Mouse (Mus musculus): ENCODE data around the gene Extl1. TPM values are rescaled to one million over a fixed set of nuclear protein-coding genes. Genes with fewer than 3 reads are reported as not detected.
"Not testable (repeated sequence)": the region's sequence is repeated elsewhere in the genome, so short reads cannot be mapped to it uniquely, and the experiment has no call there.

The Extl1 gene
- total RNA-seq, 2 experiments from 2014 or later: 25.5 to 29.2 TPM

DNA sequence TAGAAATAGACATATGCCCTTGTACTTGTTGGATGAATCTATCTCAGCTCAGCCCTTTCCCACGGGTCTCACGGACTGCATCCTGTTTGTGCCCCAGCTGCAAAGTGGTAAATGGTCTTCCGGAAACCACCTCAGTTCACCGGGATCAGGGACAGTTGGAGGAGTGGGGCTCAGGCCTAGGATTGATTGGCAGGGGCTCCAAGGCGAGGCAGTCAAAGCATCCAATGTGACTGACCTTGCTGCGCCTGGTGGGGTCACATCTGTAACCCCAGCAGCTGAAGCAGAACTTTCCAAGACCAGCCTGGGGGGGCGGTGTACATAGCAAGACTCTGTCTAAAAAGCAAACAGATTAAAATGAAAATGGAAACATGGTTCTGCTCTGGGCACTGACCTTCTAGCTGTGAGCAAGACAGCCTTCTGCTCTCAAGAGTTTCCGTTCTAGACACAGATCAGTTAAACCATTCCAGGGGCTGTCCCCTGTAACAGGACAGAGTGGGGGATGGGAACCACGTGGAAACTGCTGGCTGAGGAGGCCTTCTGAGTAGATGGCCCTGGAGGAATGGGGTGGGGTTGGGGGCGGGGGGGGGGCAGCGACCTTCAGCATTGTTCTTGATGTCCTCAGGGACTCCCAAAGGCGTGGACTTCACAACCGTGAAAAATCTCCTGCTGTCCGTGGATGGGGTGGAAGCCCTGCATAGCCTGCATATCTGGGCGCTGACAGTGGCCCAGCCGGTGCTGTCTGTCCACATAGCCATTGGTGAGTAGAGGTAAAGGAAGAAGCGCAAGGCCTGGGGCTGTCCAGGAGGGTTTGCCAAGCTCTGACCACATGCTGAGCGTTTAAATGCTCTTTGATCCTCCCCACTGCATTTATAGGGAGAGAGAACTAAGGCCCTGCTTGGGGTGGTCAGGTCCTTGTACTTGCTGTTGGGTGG, 32.1 kb downstream of the Extl1 start:
- no peak for DNase-seq

DNA sequence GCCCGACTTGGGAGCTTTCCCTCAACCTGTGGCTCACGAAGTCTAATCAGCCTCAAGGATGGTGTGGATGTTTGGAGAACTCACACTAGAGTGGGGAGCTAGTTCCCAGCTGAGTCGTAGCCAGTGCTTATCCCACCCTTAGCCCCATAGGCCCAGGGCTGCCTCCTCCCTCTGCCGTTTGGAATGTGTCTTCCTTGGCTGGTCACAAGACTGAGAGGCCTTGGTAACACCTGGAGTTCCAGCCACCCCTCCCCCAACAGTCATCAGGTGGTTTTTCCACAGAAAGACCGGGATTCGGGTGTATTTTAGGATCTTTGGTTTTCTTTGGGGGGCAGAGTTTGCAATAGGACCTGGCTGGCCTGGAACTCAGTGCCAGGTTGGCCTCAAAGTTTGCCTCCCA, 33.0 kb downstream of the Extl1 start:
- no peak for DNase-seq

DNA sequence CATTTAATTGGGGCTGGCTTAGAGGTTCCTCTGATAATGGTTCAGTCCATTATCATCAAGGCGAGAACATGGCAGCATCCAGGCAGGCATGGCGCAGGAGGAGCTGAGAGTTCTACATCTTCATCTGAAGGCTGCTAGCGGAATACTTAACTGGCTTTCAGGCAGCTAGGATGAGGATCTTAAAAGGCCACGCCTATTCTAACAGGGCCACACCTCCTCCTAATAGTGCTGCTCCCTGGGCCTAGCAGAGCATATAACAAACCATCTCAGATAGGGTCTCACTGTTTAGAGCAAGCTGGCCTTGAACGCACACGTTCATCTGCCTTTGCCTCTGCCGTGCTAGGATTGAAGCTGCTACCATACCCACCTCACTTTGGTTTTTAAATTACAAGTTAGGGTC, 33.8 kb downstream of the Extl1 start:
- no peak for DNase-seq

DNA sequence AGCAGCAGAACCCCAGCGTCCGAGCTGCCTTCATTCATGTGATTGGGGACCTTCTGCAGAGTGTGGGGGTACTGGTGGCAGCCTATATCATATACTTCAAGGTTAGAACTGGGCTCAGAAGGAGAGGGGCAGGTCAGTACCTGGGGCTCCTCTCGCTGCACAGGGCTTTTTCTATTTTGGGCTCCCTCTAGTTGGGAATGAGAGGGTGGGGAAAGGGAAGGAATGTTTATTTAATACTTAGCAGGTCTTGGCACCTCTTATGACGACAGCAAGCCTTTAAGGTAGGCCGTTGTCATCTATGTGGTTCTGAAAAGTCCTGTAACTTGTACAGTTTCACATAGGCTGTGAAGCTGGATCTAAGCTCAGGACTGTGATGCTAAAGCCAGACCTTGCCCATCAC, 35.1 kb downstream of the Extl1 start:
- DNase-seq: no peak

DNA sequence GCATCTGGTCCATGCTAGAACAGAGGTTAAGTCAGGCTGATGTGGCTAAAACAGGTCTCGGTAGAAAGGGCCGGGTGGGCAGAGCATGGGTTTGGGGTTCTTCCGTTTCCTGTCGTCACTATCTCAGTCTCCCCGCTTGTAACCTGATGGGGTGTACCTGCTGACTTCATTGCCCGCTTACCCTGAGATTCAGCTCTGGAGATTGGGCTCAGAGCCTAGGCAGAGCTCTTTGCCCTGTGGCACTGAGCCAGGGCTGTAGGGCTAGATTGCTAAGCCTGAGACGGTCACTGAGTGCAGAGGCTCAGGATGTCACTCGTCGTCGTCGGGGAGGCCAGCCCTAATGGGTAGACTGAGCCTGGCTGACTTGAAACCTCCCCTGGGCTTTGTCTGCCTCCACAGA, 35.6 kb downstream of the Extl1 start:
- no peak for DNase-seq

DNA sequence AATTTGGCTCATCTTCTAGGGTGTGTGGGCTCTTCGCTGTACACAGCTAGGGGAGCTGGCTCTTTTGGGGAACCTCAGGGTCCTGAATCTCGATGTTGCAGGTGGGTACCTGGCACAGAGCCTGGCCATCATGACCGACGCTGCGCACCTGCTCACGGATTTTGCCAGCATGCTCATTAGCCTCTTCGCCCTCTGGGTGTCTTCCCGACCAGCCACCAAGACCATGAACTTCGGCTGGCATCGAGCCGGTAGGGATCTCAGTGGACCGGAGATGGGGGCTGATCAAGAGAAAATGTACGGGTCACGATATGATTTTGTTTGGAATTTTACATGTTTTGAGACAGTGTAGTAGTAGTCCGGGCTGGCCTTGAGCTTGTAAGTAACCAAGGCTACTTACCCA, 37.8 kb downstream of the Extl1 start:
- DNase-seq: no peak

DNA sequence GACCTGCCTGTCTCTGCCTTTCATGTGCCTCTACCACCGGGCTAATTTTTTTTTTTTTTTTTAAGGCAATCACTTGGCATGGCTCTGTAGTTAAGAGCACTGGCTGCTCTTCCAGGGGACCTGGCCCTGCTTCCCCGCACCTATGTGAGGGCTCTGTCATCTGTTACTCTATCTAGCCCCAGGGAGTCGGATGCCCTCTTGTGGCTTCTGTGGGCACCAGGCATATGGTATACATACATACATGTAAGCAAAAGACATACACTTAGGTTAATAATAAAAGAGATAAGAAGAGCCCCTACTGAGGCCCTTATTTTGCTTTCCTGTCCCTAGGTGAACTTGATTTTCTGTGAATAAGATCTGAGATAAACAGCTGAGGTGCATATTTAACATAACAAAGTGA, 39.0 kb downstream of the Extl1 start:
- no peak for DNase-seq

DNA sequence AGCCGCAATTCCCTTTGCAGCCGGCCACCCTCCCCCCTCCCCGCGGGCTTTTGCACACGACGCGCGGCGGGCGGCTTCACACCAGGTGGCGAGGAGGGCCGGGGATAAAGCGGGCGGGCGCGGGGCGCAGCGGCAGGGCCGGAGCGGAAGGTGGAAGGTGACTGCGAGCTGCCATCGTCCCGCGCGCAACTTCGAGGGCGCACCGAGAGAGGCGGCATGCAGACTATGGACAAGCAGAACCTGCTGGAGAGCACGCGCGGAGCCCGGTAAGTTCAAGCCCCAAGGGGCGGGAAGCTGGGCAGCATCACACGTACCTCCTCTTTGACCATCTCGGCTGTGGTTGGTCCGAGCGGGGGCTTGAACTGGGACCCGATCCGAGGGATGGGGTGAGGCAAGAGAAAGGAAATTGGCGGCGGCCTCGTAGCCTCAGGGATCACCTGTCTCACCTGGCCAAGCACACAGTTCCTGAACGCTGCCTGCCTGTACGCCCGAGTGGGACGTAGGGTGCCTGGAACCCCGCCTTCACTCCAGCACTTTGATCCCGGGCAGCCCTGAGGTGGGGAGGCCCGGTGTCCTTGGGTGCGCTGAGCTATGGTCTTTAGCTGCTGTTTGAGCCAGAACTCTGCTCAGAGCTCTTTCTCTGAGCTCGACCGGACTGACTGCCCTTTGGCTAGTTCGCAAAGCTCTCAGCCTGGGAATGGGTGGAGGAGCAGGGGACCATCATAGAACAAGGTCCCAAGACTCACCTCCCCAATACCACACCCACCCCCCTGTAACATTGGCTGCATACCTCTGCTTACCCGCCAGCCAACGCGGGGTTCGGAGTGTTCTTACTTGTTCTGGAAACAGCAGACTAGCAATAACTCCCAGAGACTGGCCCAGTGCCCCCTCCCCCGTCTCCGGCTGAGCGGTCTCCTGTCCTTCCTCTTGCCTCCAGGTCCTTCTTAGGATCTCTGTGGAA, 40.3 kb downstream of the Extl1 start, which contains the start of gene Slc30a2:
Slc30a2 (plus strand) TSS at position 111 of the 961 bp plus-strand sequence.
- peak; percentile 46 for DNase-seq

DNA sequence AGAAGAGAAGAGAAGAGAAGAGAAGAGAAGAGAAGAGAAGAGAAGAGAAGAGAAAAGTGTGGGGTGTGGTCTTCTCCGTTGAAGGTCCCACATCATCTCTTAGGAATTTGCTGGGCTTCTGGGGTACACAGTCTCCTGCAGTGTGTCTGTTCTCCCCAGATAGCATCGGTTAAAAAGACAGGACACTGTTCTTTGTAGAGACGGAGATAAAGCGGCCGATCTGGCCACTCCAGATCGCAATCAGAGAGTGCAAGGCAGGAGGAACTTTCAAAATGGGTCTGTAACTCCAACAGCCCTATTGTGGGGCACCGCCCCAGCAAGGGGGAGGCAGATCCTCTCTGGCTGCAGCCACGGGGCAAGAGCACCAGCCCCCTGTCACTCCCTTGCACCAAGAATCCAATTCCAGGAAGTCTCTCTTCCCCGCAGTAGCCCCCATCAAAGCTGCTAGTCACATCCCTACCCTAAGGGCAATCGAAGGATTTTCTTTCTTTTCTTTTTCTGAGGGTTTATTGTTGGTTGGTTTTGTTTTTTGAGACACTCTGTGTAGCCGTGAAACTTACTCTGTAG, 41.4 kb downstream of the Extl1 start:
- no peak for DNase-seq

DNA sequence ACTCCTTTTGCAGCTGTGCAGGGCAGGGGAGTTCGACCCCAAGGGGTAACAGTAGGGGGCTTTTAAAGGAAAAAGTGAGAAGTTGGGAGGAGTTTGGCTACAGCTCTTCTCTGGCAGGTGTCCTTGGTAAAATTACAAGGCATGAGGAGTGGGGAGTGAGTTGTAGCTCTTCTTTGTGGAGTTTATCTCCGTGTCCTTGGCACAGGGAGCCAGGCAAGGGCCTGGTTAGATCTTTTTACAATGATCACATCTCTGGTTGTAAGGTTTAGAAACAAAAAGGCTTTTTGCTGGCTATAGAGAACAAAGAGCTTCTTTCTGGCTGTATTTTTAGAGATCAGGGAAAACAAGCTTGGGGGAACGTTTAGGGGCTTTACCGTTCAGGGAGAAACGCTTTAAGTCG, 42.4 kb downstream of the Extl1 start:
- DNase-seq: not testable (repeated sequence)

DNA sequence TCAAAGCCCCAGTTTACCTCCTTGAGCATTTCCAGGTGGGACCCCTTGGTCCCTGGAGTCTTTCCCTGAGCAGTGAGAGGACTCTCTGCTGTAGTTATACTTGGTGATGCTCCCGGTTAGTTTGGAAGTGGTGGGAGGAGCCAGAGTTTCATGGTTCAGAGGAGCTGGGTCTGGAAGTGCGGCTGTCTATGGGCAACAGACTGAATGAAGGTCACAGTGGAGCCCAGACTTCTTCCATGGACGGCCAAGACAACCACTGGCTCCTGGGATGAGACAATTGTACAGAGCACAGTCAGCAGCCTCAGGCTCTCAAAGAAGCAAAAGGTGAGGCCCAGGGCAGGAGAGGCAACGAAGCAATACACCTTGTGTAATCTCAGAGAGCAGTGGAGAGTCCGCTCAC, 53.4 kb downstream of the Extl1 start:
- no peak for DNase-seq

DNA sequence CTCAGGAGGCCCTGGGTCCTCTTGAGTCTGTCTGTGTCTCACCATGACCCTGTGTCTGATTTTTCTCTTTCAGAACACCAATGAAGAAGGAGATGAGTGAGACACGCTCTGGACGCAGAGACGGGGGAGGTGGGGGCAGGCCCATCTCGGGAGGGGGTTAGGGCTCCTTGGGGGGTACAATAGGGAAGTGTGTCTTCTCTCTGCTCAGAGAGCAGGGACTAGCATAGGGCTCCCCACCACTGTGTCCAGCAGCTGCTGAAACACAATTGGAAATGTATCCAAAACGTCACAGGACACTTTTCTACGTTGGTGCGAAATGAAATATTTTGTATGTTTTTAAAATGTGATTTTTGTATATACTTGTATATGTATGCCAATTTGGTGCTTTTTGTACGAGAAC, 54.8 kb downstream of the Extl1 start:
- no peak for DNase-seq

DNA sequence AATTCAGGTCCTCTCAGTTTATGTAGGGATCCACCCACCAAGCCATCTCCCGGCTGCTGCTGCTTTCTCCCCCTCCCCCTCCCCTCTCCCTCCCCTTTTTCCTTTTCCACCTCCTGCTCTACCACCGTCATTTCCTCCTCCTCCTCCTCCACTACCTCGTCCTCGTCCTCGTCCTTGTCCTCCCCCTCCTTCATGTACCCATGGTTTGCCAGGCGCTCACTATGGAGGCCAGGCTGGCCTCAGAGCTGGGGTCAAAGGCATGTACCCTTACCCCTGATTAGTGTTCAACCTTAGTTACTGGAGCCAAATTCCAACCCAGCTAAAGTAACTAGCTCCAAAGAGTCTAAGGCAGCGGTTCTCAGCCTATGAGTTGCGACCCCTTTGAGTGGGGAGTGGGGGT, 55.5 kb downstream of the Extl1 start:
- no peak for DNase-seq

DNA sequence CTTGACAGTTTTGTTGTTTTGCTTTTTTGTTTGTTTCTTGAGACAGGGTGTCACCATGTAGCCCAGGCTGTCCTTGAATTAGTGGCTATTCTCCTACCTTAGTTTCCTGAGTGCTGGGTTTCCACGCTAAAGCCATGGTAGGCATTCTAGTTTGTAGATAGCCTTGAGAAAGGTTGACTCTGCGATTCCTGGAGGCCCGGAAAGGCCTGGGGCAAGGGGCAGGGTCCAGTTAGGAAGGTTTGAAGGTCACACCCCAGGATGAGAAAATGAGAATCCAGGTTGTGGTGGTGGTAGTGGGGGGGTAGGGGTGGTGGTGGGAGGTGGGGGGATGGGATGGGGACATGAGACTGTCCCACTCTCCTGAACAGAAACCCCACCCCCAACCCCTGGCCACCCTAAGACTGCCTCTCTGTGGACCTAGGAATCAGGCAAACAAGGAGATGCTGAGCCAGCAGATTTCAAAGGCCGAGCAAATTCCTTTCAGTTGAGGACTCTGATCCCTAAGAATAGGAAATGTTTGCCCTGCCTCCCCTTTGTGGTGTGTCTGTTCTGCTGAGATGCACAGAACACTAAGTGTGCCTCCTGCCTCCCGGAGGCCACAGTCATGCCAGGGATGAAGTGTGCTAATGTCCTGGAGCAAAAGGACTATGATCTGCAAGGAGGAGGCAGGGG, 56.7 kb downstream of the Extl1 start:
- no peak for DNase-seq

DNA sequence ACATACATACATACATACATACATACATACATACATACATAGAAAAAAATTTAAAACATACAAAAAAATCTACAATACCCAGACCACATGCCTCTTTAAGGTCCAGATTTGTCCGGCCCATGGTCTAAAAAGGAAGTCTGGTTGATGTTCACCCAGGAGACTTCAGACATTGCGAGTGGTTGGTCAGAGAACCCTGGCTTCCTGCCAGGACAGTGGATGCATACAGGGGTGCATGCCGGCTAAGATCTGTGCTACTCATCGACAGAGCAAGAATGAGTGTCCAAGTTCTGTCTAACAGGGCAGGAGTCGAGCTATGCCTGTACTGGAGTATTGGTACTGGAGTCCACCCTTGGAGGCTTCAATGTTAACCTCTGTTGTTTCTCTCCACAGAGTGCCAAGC, 59.0 kb downstream of the Extl1 start:
- peak; percentile 2 for DNase-seq

DNA sequence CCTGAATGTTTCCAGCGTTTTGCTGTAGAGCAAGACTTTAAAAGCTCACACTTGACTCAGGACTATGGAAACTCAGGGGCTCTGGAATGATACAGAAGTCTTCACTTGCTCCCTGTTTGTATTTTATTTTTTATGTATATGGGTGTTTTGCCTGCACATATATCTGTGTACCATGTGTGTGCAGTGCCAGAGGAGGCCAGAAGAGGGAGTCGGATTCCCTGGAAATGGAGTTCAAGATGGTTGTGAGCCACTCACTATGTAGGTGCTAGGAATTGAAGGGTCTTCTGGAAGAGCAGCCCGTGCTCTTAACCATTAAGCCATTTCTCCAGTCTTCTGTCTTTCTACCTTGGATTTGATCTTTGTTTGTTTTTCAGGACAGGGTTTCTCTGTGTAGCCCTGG, 62.1 kb downstream of the Extl1 start:
- no peak for DNase-seq

DNA sequence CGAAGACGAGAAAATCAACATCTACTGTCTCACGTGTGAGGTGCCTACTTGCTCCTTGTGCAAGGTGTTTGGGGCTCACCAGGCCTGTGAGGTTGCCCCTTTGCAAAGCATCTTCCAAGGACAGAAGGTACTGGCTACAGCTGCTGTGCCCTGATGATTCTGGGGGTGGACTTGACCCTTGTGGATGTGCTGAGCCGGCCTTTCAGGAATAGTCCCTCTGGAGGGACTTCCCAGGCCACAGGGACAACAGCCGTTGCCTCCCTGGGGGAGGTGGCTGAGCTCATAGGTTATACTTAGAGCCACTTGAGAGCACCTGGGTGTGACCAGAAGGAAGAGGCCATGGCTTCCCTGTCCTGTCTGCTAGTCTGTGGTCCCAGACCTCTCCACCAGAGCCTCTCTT, 64.0 kb downstream of the Extl1 start:
- DNase-seq: peak; percentile 59

DNA sequence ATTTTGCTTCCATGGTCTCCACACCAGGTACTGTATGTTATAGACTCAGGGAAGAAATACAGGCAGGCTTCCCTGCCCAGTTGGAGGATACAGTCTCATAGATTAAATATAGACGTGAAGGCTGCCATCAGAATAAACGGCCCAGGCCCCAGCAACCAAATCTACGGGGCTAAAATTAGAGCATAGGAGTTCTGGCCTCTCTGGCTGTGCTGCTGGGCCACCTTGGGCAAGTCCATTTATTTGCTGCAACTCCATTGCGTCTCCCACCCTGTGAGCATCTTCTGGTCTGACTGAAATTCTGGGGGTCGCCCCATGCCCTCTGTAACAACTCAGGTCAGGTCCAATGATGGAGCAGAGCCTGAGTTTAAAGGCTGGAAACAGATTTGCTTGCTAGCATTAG, 64.6 kb downstream of the Extl1 start:
- peak; percentile 40 for DNase-seq

DNA sequence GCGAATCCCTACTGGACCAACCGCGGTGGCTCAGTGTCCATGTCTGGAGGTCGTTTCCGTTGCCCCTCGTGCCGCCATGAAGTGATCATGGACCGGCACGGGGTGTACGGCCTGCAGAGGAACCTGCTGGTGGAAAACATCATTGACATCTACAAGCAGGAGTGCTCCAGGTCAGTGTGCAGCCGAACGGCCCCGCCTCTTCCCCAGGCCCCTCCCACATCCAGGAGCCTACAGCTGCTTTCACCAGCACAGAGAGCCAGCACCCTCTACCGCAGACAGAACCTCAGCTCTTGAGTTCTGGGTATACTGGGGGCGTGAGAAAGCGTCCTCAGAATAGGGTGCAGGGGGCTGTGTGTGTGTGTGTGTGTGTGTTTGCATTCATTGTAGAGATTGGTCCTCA, 67.3 kb downstream of the Extl1 start:
- DNase-seq: peak; percentile 69

DNA sequence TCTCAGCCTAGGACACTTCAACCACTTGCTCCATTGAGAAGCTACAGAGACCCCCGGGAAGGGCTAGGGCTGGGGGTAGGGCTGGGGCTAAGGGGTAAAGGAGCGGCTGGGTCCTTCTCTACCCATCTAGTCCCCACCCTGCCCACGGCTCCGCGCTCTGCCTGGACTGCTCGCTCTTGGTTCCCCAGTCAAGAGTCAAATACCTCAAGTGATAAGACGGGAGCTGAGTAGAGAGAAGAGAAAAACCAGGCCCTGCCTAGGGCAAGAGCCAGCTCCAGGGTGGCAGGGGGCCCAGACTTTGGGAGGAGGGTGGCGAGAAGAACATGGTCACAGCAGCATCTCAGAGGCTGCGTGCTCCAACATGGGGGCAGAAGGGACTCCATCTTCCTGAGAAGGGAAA, 68.2 kb downstream of the Extl1 start:
- no peak for DNase-seq

DNA sequence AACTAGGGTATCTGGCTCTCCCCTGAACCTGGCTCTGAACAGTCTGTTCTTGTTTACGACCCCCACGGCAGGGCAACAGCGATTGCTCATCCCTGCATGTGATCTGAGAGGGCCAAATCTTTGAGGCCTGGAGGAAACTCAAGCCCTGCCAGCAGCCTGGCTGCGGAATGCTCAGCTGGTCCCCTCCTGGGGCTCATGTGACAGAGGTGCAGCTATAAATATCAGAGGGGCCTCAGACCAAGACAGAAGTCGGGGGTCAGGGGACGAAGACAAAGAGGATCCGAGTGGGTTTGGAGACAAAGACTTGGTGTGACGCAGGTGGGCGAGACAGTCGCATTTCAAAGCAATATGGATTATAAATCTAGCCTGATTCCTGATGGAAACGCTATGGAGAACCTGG, 68.8 kb downstream of the Extl1 start, which contains the start of gene Trim63:
Trim63 (plus strand) TSS at position 245 of the 400 bp plus-strand sequence.
- DNase-seq: peak; percentile 85

DNA sequence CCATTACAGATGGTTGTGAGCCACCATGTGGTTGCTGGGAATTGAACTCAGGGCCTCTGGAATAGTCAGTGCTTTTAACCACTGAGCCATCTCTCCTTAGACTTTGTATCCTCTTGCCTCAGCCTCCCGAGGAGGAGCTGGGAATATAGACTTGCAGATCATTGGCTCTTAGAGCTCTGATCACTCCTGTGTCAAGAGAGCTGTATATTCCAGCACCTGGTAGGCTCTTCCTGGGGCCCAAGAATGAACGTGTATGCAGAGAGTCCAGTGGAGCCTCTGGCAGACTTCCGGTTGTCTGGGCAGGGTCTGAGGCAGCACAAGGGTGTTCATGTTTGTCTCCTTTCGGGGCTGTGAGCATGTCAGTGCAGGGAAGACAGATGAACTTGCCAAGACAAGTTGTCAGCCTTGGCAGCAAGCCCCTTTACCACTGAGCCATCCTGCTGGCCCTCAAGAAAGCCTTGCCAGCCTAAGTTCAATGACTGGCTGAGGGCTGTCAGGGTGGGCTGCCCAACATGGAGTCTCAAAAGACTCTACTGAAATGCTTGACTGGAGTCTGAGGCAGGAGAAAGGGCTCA, 69.5 kb downstream of the Extl1 start:
- DNase-seq: peak; percentile 58

Data from gastrocnemius, postnatal 25 days (tissue).